Mouse (Mus musculus): ENCODE data around the gene Asb2. TPM values are rescaled to one million over a fixed set of nuclear protein-coding genes. Genes with fewer than 3 reads are reported as not detected.

Asb2 gene
- polyA plus RNA-seq (2014; fragmentation: Illumina TruSeq; extraction: RNeasy Lipid Tissue Mini Kit (QIAGEN cat#74804); ENCODE audit: low read depth, low replicate concordance): not detected

DNA sequence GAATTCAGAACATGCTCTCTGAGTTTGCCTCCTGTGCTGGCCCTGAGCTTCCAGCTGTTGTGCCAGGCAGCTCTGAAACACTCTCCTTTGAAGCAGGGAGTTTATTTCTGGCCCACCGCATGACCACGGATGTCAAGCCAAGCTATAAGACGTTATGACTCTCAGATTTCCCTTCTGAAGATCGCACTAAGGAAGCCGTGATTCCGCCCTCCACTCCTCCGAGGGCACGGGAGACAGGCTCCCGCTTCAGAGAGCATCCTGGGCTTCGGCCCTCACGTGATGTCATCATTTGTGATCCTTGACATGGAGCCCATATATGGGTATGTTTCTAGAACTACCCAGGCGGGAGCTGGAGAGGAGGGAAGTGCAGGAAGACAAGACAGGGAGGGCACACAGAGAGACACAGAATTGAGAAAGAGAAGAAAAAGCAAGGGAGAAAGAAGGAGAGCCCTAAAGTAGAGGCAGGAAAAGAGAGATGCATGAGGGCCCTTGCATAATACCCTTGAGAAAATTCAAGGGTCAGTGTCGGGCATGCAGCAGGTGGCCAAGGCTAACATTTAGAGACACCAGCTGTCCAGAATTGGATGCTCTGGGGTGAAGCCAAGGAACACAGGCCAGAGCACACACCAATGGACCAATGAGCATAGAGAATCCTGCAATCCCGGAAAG lies at the start of gene Asb2:
Gene Asb2, minus strand, starts transcription at position 256 of the 669 bp plus-strand sequence.

DNA sequence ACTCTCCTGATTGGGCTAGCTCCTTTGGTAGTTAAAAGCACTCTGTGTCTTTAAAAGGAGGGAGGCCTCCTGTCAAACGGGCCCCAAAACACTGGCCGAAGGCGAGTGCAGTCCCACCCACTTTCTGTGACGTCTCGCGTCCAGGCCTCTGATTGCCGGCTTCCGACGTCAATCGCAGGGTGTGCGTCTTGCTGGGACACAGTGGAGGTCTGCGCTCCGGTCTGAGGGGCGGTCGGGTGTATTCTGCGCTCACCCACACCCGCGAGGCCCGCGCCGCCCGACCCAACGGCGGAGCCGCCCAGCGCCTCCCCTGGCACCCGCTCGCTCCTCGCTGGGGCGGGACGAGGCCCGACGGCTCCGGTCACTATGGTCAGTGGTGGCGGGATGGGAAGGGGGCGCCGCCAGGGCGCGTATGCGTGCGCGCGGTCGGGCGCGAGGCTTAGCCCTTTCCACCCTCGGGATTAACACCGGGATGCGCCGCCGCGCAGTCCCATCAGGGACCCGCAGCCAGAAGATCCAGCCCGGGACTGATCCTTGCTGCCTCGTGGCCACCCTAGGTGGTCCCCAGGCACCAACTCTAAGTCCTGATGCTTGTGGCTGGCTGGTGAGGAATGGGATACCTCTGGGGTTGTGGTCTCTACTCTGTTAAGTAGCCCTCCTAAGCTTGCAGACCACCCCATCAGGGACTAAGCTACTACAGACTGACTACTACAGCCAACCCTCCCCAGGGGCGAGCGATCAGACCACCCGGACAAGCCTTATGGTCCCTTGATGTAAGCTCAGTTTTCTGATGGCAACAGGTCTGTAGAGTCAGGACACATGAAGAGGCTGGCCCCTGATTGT lies 32.9 kb upstream of the Asb2 start, which contains the start of gene Otub2:
Gene Otub2, plus strand, starts transcription at position 178 of the 843 bp plus-strand sequence.

DNA sequence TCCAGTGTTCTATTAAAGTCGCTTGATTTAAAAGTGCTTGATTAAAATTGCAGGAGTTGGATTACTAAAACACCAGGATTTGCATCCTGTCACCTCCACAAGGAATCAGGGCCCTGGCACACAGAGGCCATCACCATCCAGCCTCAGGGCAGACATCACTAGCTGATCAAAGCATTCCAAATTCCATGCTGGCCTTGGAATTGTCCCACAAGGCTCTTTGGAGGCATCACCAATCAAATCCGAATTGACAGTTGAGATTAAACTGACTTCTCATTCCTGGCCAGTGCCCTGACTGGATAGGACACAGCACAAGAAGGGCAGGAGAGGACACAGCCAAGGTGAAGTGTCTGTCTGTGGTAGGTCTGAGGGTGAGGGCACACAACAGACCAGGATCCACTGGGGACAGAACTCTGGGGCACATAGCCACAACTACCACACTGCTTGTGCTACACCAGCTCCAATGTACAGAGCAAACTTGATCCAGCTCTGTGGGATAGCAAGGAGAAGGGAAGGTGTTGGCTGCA lies 45.0 kb downstream of the Asb2 start, which contains the start of gene Fam181a:
Gene Fam181a, plus strand, starts transcription at position 232 of the 524 bp plus-strand sequence.

Other genes with a start within 250 kb of the Asb2 start
- gene Prima1, start 113.9 kb downstream of the Asb2 start, polyA plus RNA-seq (2014; fragmentation: Illumina TruSeq; extraction: RNeasy Lipid Tissue Mini Kit (QIAGEN cat#74804); ENCODE audit: low read depth, low replicate concordance): not detected
- not detected for gene Fam181a, start 45.0 kb downstream of the Asb2 start, polyA plus RNA-seq (2014; fragmentation: Illumina TruSeq; extraction: RNeasy Lipid Tissue Mini Kit (QIAGEN cat#74804); ENCODE audit: low read depth, low replicate concordance)
- 0.74 TPM for gene Otub2, start 32.7 kb upstream of the Asb2 start, polyA plus RNA-seq (2014; fragmentation: Illumina TruSeq; extraction: RNeasy Lipid Tissue Mini Kit (QIAGEN cat#74804); ENCODE audit: low read depth, low replicate concordance)
- not detected for gene 9330161L09Rik, start 51.8 kb upstream of the Asb2 start, polyA plus RNA-seq (2014; fragmentation: Illumina TruSeq; extraction: RNeasy Lipid Tissue Mini Kit (QIAGEN cat#74804); ENCODE audit: low read depth, low replicate concordance)
- 9.5 TPM for gene Ddx24, start 69.8 kb upstream of the Asb2 start, polyA plus RNA-seq (2014; fragmentation: Illumina TruSeq; extraction: RNeasy Lipid Tissue Mini Kit (QIAGEN cat#74804); ENCODE audit: low read depth, low replicate concordance)
- gene Ifi27, start 78.2 kb upstream of the Asb2 start, polyA plus RNA-seq (2014; fragmentation: Illumina TruSeq; extraction: RNeasy Lipid Tissue Mini Kit (QIAGEN cat#74804); ENCODE audit: low read depth, low replicate concordance): 45.8 TPM
- 1.6 TPM for gene Ifi27l2a, start 87.7 kb upstream of the Asb2 start, polyA plus RNA-seq (2014; fragmentation: Illumina TruSeq; extraction: RNeasy Lipid Tissue Mini Kit (QIAGEN cat#74804); ENCODE audit: low read depth, low replicate concordance)
- gene Ifi27l2b, start 101.2 kb upstream of the Asb2 start, polyA plus RNA-seq (2014; fragmentation: Illumina TruSeq; extraction: RNeasy Lipid Tissue Mini Kit (QIAGEN cat#74804); ENCODE audit: low read depth, low replicate concordance): 3.4 TPM
- 9.8 TPM for gene Ppp4r4, start 176.3 kb upstream of the Asb2 start, polyA plus RNA-seq (2014; fragmentation: Illumina TruSeq; extraction: RNeasy Lipid Tissue Mini Kit (QIAGEN cat#74804); ENCODE audit: low read depth, low replicate concordance)